Mouse (Mus musculus) myocyte (in vitro differentiated cells): ENCODE results near the gene Ptprh. TPM values are rescaled to one million over a fixed set of nuclear protein-coding genes. Genes with fewer than 3 reads are reported as not detected.

Source experiments
- H3K27me3 ChIP-seq: one replicate; pipeline ENCODE4 v1.6.1; 2011; ENCODE audit not compliant: control insufficient read depth, insufficient read depth, insufficient read length
- H3K36me3 ChIP-seq: one replicate; pipeline ENCODE4 v1.6.1; 2011; ENCODE audit not compliant: control insufficient read depth, insufficient read depth
- H3K4me2 ChIP-seq: one replicate; pipeline ENCODE4 v1.6.1; 2011; ENCODE audit warnings: low read depth, control low read depth
- H3K4me3 ChIP-seq: one replicate; pipeline ENCODE4 v1.5.1; 2011; ENCODE audit warnings: mild to moderate bottlenecking, control low read depth, moderate library complexity
- H3K79me2 ChIP-seq: one replicate; pipeline ENCODE4 v1.6.1; 2011; ENCODE audit not compliant: control insufficient read depth, insufficient read depth
- H3ac ChIP-seq: one replicate; pipeline ENCODE4 v1.6.1; 2011; ENCODE audit not compliant: control insufficient read depth, insufficient read length
- CEBPB ChIP-seq: IDR thresholded peaks from 2 replicates; pipeline ENCODE4 v1.6.1; 2011; ENCODE audit warnings: mild to moderate bottlenecking, moderate library complexity; ENCODE audit not compliant: poor library complexity, insufficient read depth, severe bottlenecking
- E2F4 ChIP-seq: IDR thresholded peaks from one replicate; pipeline ENCODE4 v1.6.1; 2011; ENCODE audit warnings: mild to moderate bottlenecking, control low read depth, moderate library complexity; ENCODE audit not compliant: insufficient read depth
- MAX ChIP-seq: IDR thresholded peaks from one replicate; pipeline ENCODE4 v1.6.1; 2011; ENCODE audit warnings: low read depth, mild to moderate bottlenecking, control low read depth
- MYOD1 ChIP-seq, 3 experiments: IDR thresholded peaks; one replicate each; pipeline ENCODE4 v1.6.1; 2011; ENCODE audit warnings: control low read depth in 2 of 3, low read depth in 2 of 3, mild to moderate bottlenecking in 2 of 3, moderate library complexity in 1 of 3; ENCODE audit not compliant: insufficient read length in 2 of 3, control insufficient read depth in 1 of 3
- MYOG ChIP-seq, 3 experiments: IDR thresholded peaks; one replicate each; pipeline ENCODE4 v1.6.1; 2011; ENCODE audit warnings: control low read depth in 2 of 3, low read depth in 2 of 3, mild to moderate bottlenecking in 2 of 3; ENCODE audit not compliant: insufficient read length in 2 of 3, control insufficient read depth in 1 of 3, insufficient read depth in 1 of 3
- POLR2A ChIP-seq: IDR thresholded peaks from one replicate; pipeline ENCODE4 v1.6.1; 2011; ENCODE audit warnings: low read depth, mild to moderate bottlenecking, control low read depth, moderate library complexity; ENCODE audit not compliant: insufficient read length
- POLR2AphosphoS2 ChIP-seq: IDR thresholded peaks from one replicate; pipeline ENCODE4 v1.6.1; 2011; ENCODE audit warnings: low read depth, control low read depth; ENCODE audit not compliant: insufficient read length
- REST ChIP-seq: IDR thresholded peaks from one replicate; pipeline ENCODE4 v1.6.1; 2011; ENCODE audit warnings: mild to moderate bottlenecking, control low read depth, moderate library complexity; ENCODE audit not compliant: insufficient read depth, insufficient read length
- SRF ChIP-seq: IDR thresholded peaks from one replicate; pipeline ENCODE4 v1.6.1; 2011; ENCODE audit warnings: low read depth; ENCODE audit not compliant: control insufficient read depth, insufficient read length
- TCF12 ChIP-seq: IDR thresholded peaks from one replicate; pipeline ENCODE4 v1.6.1; 2011; ENCODE audit warnings: mild to moderate bottlenecking, control low read depth; ENCODE audit not compliant: poor library complexity, insufficient read depth, severe bottlenecking
- TCF3 ChIP-seq: IDR thresholded peaks from one replicate; pipeline ENCODE4 v1.6.1; 2011; ENCODE audit warnings: low read depth, control low read depth; ENCODE audit not compliant: insufficient read length
- USF1 ChIP-seq: IDR thresholded peaks from one replicate; pipeline ENCODE4 v1.6.1; 2011; ENCODE audit warnings: low read depth, mild to moderate bottlenecking, control low read depth, moderate library complexity
- polyA plus RNA-seq: library from polyadenylated mRNA; unstranded; fragments of >200 nt; fragmentation: generic; extraction: Trizol; gene quantifications from one replicate; pipeline ENCODE4 v1.2.1, GENCODE M21; 2012; ENCODE audit warnings: missing spikeins

Ptprh gene
- polyA plus RNA-seq, 1 experiment = not detected

- Histone ChIP-seq H3K36me3 (no peaks in the 10 kb centered on the region), H3K4me2 (no peak overlapping the region), H3K79me2 (no peaks in the 10 kb centered on the region), H3K4me3 (no peak overlapping the region), H3ac (no peak overlapping the region), H3K27me3 (peaks cover 31% of the 10 kb centered on the region)
- TF ChIP-seq POLR2AphosphoS2 (no peak), MYOG (IDR thresholded peaks at IDR 0.05; ENCODE audit: control insufficient read depth in 1 of 3, insufficient read depth in 1 of 3, insufficient read length in 2 of 3, low read depth in 2 of 3) (no peak), USF1 (no peak), MYOD1 (IDR thresholded peaks at IDR 0.05; ENCODE audit: control insufficient read depth in 1 of 3, insufficient read length in 2 of 3, low read depth in 2 of 3) (no peak), TCF3 (no peak), REST (no peak), CEBPB (no peak)
Measured at GRCm38 (mm10) chr7:4546591-4547131, 57.2 kb downstream of the Ptprh start.

- Histone ChIP-seq H3K79me2 (no peaks in the 10 kb centered on the region), H3K4me3 (no peak overlapping the region), H3K4me2 (no peak overlapping the region), H3K27me3 (peaks cover 28% of the 10 kb centered on the region), H3ac (no peak overlapping the region), H3K36me3 (no peaks in the 10 kb centered on the region)
- TF ChIP-seq POLR2A = no peak
- TF ChIP-seq MYOD1 (IDR thresholded peaks at IDR 0.05; ENCODE audit: control insufficient read depth in 1 of 3, insufficient read length in 2 of 3, low read depth in 2 of 3) = no peak
- no peak for TF ChIP-seq USF1
- TF ChIP-seq E2F4 = no peak
- no peak for TF ChIP-seq CEBPB
- no peak for TF ChIP-seq SRF
- TF ChIP-seq TCF12 = no peak
- TF ChIP-seq REST = no peak
- TF ChIP-seq TCF3 = no peak
- no peak for TF ChIP-seq POLR2AphosphoS2
- no peak for TF ChIP-seq MAX
Measured at GRCm38 (mm10) chr7:4546050-4546449, 57.8 kb downstream of the Ptprh start.

GRCm38 (mm10) chr7:4542013-4542412 is 61.8 kb downstream of the Ptprh start:
- no peak for TF ChIP-seq CEBPB
- no peak for TF ChIP-seq MYOD1 (IDR thresholded peaks at IDR 0.05; ENCODE audit: control insufficient read depth in 1 of 3, insufficient read length in 2 of 3, low read depth in 2 of 3)
- no peak for TF ChIP-seq POLR2A
- TF ChIP-seq TCF3 = no peak
- TF ChIP-seq REST = no peak
- TF ChIP-seq SRF = no peak
- TF ChIP-seq MAX = no peak
- TF ChIP-seq USF1 = no peak
- no peak for TF ChIP-seq TCF12
- no peak for TF ChIP-seq MYOG (IDR thresholded peaks at IDR 0.05; ENCODE audit: control insufficient read depth in 1 of 3, insufficient read depth in 1 of 3, insufficient read length in 2 of 3, low read depth in 2 of 3)
- TF ChIP-seq E2F4 = no peak
- TF ChIP-seq POLR2AphosphoS2 = no peak
- no peaks in the 10 kb centered on the region for H3K79me2 ChIP-seq
- H3K4me2 ChIP-seq = no peak overlapping the region
- H3K27me3 ChIP-seq = peaks cover 10% of the 10 kb centered on the region
- H3K4me3 ChIP-seq = no peak overlapping the region
- no peaks in the 10 kb centered on the region for H3K36me3 ChIP-seq
- H3ac ChIP-seq = no peak overlapping the region

- TF ChIP-seq POLR2A (no peak), MYOD1 (IDR thresholded peaks at IDR 0.05; ENCODE audit: control insufficient read depth in 1 of 3, insufficient read length in 2 of 3, low read depth in 2 of 3) (no peak), USF1 (no peak)
- Histone ChIP-seq H3K36me3 (no peaks in the 10 kb centered on the region), H3K4me3 (no peak overlapping the region), H3K27me3 (peaks cover 10% of the 10 kb centered on the region), H3K4me2 (no peak overlapping the region), H3ac (no peak overlapping the region), H3K79me2 (no peaks in the 10 kb centered on the region)
Measured at GRCm38 (mm10) chr7:4541344-4541743, 62.5 kb downstream of the Ptprh start.

GRCm38 (mm10) chr7:4539019-4539418 is 64.8 kb downstream of the Ptprh start:
- H3K27me3 ChIP-seq = peaks cover 10% of the 10 kb centered on the region
- H3K36me3 ChIP-seq = no peaks in the 10 kb centered on the region
- H3K4me2 ChIP-seq = no peak overlapping the region
- H3K4me3 ChIP-seq = no peak overlapping the region
- H3K79me2 ChIP-seq = no peaks in the 10 kb centered on the region
- H3ac ChIP-seq = no peak overlapping the region
- TF ChIP-seq MYOG (IDR thresholded peaks at IDR 0.05; ENCODE audit: control insufficient read depth in 1 of 3, insufficient read depth in 1 of 3, insufficient read length in 2 of 3, low read depth in 2 of 3) (no peak), TCF12 (no peak), CEBPB (no peak), USF1 (no peak), SRF (no peak), POLR2A (no peak), POLR2AphosphoS2 (no peak), TCF3 (no peak), E2F4 (no peak), REST (no peak), MYOD1 (IDR thresholded peaks at IDR 0.05; ENCODE audit: control insufficient read depth in 1 of 3, insufficient read length in 2 of 3, low read depth in 2 of 3) (no peak), MAX (no peak)
